Mouse (Mus musculus) lung, postnatal 0 days (tissue): Measurements from ENCODE around the gene Senp7.

ENCODE experiments used
- CTCF ChIP-seq: IDR thresholded peaks from 2 replicates; pipeline ENCODE4 v1.5.1; 2016; ENCODE audit warnings: antibody characterized with exemption, mild to moderate bottlenecking
- EP300 ChIP-seq: IDR thresholded peaks from 2 replicates; pipeline ENCODE4 v1.6.1; 2016; ENCODE audit warnings: antibody characterized with exemption, mild to moderate bottlenecking, control low read depth

- TF ChIP-seq CTCF (no peak), EP300 (no peak)
These were observed 24.4 kb downstream of the Senp7 start for GRCm38 (mm10) chr16:56072533-56072932.
